Mouse (Mus musculus): ENCODE data around the gene Hmga2.

GRCm38 (mm10) chr10:120339324-120339723 lies 136.9 kb downstream of the Hmga2 start:
- no peak for TF ChIP-seq EP300 (IDR thresholded peaks at IDR 0.05; ENCODE audit: low read depth in 1 of 2, low read length in 2 of 2)
- no peak for TF ChIP-seq ZC3H11A (IDR thresholded peaks at IDR 0.05; ENCODE audit: low read depth, low read length)
- no peak for TF ChIP-seq POLR2A (IDR thresholded peaks at IDR 0.05; ENCODE audit: control insufficient read depth in 1 of 2, insufficient read depth in 1 of 2, low read depth in 1 of 2, low read length in 2 of 2, poor library complexity in 1 of 2)
- no peak for TF ChIP-seq CTCF (IDR thresholded peaks at IDR 0.05 in 2 of 3, conservative IDR thresholded peaks at IDR 0.05 in 1 of 3; ENCODE audit: control insufficient read depth in 1 of 3, insufficient read depth in 1 of 3, low read depth in 2 of 3, low read length in 3 of 3, poor library complexity in 1 of 3, severe bottlenecking in 1 of 3)
- TF ChIP-seq GATA1 (IDR thresholded peaks at IDR 0.05; ENCODE audit: low read depth, low read length), result no peak
- TF ChIP-seq TCF12 (IDR thresholded peaks at IDR 0.05; ENCODE audit: low read depth, low read length), result no peak
- no peak for TF ChIP-seq CHD1 (IDR thresholded peaks at IDR 0.05; ENCODE audit: low read depth, low read length)
- no peak for TF ChIP-seq HCFC1 (IDR thresholded peaks at IDR 0.05; ENCODE audit: low read depth, low read length)
- no peak for TF ChIP-seq MAFK (IDR thresholded peaks at IDR 0.05; ENCODE audit: borderline replicate concordance, low read depth, low read length)
- no peak for TF ChIP-seq NRF1 (IDR thresholded peaks at IDR 0.05; ENCODE audit: insufficient read depth, low read depth, low read length, poor library complexity, severe bottlenecking)
